Mouse (Mus musculus) liver, embryonic 14.5 days (tissue): ENCODE data around the gene Golga1.

Experiments
- CTCF ChIP-seq: IDR thresholded peaks from 2 replicates; pipeline ENCODE4 v1.5.1; 2016; ENCODE audit warnings: antibody characterized with exemption, low read depth, control low read depth
- EP300 ChIP-seq: IDR thresholded peaks from 2 replicates; pipeline ENCODE4 v1.6.1; 2016; ENCODE audit warnings: antibody characterized with exemption, low read depth

DNA sequence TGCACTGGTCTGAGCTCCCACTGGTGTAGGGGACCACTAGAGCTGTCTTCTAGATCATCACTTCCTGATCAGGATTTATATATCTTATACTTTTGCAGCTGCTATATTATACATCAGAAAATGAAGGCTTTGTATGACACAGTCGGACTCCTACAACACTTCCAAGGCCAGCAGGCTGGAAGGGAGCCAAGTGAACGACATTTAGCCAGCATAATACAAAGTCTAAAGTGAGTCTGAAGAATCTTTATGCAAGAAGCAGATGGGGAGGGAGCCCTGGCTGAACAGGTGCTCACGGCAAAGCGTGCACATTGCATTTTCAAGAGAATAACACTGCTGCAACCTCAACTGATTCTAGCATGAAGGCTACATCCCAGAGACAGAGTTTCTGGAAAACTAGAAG is 72.9 kb downstream of the Golga1 start:
- no peak for TF ChIP-seq CTCF
- TF ChIP-seq EP300 = no peak
